7 mouse cellular contexts compared by ENCODE assay signal in the genomic region with DNA sequence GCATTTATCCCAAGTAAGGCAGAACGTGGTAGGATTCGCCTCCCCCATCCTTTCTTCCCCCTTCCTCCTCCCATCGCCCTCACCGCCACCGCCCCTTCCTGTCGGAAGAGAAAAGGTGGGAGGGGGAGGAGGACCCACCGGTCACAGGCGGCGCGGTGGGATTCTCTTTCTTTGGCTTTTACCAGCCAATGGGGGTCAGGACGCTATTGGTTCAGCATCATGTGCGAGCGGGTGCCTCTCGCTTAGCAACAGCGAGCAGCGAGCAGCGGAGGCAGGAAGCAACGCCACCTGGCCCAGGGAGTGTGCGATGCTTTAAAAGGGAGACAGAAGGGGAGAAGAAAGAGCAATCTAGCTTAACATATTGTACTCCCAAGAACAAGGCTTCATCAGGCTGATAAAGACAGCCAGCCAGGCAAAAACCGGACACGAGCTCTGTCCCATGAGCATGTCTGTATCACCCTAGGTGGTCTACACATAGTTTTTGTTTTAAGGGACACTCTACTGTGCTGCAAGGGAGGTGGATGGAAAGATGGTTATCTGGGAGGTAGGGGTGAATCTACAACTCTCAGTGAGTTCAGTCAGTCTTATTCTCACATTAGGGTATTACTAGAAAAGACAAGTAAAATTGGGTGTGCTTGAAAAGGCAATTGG.
DNase-seq lines count a peak whose midpoint lies in the region; ATAC-seq lines count a peak whose summit lies in the region.

No protein-coding gene starts in this region.

- H3K27me3 ChIP-seq in intestine, embryonic 14.5 days (replicated peaks; ENCODE audit: control insufficient read depth, insufficient read depth, low read length) = no peaks in the 10 kb centered on the region
- no peaks in the 10 kb centered on the region for H3K27me3 ChIP-seq in midbrain, embryonic 10.5 days (ENCODE audit: low read depth, poor library complexity, severe bottlenecking)

- peak overlapping the region; percentile 30 for H3K27ac ChIP-seq in intestine, embryonic 14.5 days (ENCODE audit: low read depth)
- peak overlapping the region; percentile 84 for H3K27ac ChIP-seq in midbrain, embryonic 10.5 days (replicated peaks)

- peaks cover 16% of the 10 kb centered on the region for H3K4me1 ChIP-seq in intestine, embryonic 14.5 days (replicated peaks; ENCODE audit: control insufficient read depth, insufficient read depth, low read length)
- H3K4me1 ChIP-seq in midbrain, embryonic 10.5 days = peaks cover 67% of the 10 kb centered on the region

- H3K36me3 ChIP-seq in intestine, embryonic 14.5 days (ENCODE audit: control insufficient read depth, insufficient read depth, low read length) = no peaks in the 10 kb centered on the region
- no peaks in the 10 kb centered on the region for H3K36me3 ChIP-seq in midbrain, embryonic 10.5 days

- peak overlapping the region; percentile 36 for H3K4me3 ChIP-seq in intestine, embryonic 14.5 days (ENCODE audit: low read depth, low read length)
- H3K4me3 ChIP-seq in midbrain, embryonic 10.5 days = peak overlapping the region; percentile 49

- peak; percentile 93 to 95 for DNase-seq in cerebellum, postnatal 10 days
- DNase-seq in frontal cortex, postnatal 25 days (ENCODE audit: low spot score in 2 of 2) = peak; percentile 53 to 54
- peak; percentile 81 for DNase-seq in intestine, embryonic 14.5 days (ENCODE audit: low spot score)
- DNase-seq in left cerebral cortex, postnatal 25 days (ENCODE audit: low spot score in 2 of 2) = peak; percentile 80 to 89
- peak; percentile 89 for DNase-seq in midbrain, embryonic 10.5 days (ENCODE audit: low spot score)
- DNase-seq in spleen, adult 18-20 months = peak; percentile 45 to 59

- intact Hi-C loops in left cerebral cortex, postnatal 25 days (cut with DNase I) = loop anchor here (1.0 to 10.0 kb wide), 5 partner anchors 93 to 305 kb away; a partner anchor contains a TSS

- peak overlapping the region; percentile 29; the same call in 1 of the 2 replicates for H3K9ac ChIP-seq in intestine, embryonic 14.5 days (ENCODE audit: low read length)

- WGBS in intestine, embryonic 14.5 days = under 1% methylated on average over 18 of the region's 21 CpGs
- WGBS in midbrain, embryonic 10.5 days = under 1% methylated on average over 20 of the region's 21 CpGs

- ATAC-seq in activated CD4-positive, CD25-positive, alpha-beta regulatory T cell, adult 4 months = peak; percentile 96
- ATAC-seq in intestine, embryonic 14.5 days (replicated peaks; ENCODE audit: low FRiP score, low TSS enrichment, low read depth) = peak; percentile 70

- H3K9me3 ChIP-seq in intestine, embryonic 14.5 days (ENCODE audit: control insufficient read depth, low read length) = no peaks in the 10 kb centered on the region
- H3K9me3 ChIP-seq in midbrain, embryonic 10.5 days (replicated peaks) = no peaks in the 10 kb centered on the region

- peak overlapping the region; percentile 61 for H3K4me2 ChIP-seq in intestine, embryonic 14.5 days (ENCODE audit: low read length)

Comparison
In these comparisons a context has a peak if more than half of its experiments do, and no peak if none do; other contexts are left out.
1. Peak in every context shown above with its lines: DNase-seq, ATAC-seq, H3K4me3 ChIP-seq and H3K27ac ChIP-seq.